Mouse (Mus musculus) lung, embryonic 15.5 days (tissue): ENCODE measurements at regions not wholly inside any gene's neighbourhood (a gene's known extent, or its start where the extent isn't known, plus 50 kb on each side); places are given as distances from the start of the nearest gene placed in this dataset.

Source experiments
- ATAC-seq: fragments of 200-750 bp; cut with Nextera tagmentation; 2 replicates; pipeline ENCODE4 v1.8.0; 2017; ENCODE audit warnings: moderate number of reproducible peaks, borderline replicate concordance; ENCODE audit not compliant: low FRiP score, low TSS enrichment; ENCODE audit errors: extremely low read depth
- H3K27ac ChIP-seq: fragments of 300-500 bp; sonication (generic); 2 replicates; pipeline ENCODE4 v1.5.1; 2015; ENCODE audit warnings: moderate library complexity, mild to moderate bottlenecking, inconsistent platforms
- H3K27me3 ChIP-seq: fragments of 300-500 bp; sonication (generic); 2 replicates; pipeline ENCODE4 v1.6.1; 2015; ENCODE audit warnings: inconsistent platforms
- H3K36me3 ChIP-seq: fragments of 300-500 bp; sonication (generic); 2 replicates; pipeline ENCODE4 v1.6.1; 2015; ENCODE audit warnings: inconsistent platforms
- H3K4me1 ChIP-seq: fragments of 300-500 bp; sonication (generic); 2 replicates; pipeline ENCODE4 v1.6.1; 2015; ENCODE audit warnings: inconsistent platforms
- H3K4me2 ChIP-seq: fragments of 300-500 bp; sonication (generic); 2 replicates; pipeline ENCODE4 v1.6.1; 2015; ENCODE audit warnings: inconsistent platforms, mild to moderate bottlenecking, moderate library complexity
- H3K4me3 ChIP-seq: fragments of 300-500 bp; sonication (generic); 2 replicates; pipeline ENCODE4 v1.5.1; 2015; ENCODE audit warnings: mild to moderate bottlenecking, inconsistent platforms
- H3K9ac ChIP-seq: fragments of 300-500 bp; sonication (generic); 2 replicates; pipeline ENCODE4 v1.6.1; 2015; ENCODE audit warnings: inconsistent platforms
- H3K9me3 ChIP-seq: fragments of 300-500 bp; sonication (generic); 2 replicates; pipeline ENCODE4 v1.6.1; 2016; ENCODE audit warnings: inconsistent platforms
- WGBS: fragments of 180-500 bp; shearing (Covaris S2); methylation state at CpG from one replicate; pipeline ENCODE4 v1.1.7; 2015; 5-methylcytosine and 5-hydroxymethylcytosine counted together

DNA sequence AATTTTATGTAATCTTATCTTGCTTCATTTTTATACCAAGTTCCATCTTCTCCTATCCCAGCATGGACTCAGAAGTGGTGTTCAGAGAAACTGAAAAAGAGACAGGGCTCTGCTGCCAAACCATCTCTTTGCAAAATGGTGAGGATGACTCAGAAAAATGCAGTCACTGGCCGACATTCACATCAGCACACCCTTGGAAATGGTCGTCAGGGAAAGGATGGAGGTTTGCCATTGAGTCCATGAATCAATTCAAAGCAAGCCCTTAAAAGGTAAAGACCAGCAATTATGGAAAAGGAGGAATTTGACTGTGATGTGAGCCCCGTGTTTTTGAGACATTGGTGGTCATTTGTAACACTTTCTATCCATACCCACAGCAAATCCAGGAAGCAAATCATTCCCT, 327.7 kb downstream of the Gsdmc2 start:
- Histone ChIP-seq H3K9ac (no peak overlapping the region), H3K9me3 (no peaks in the 10 kb centered on the region; the same call in 1 of the 2 replicates), H3K4me2 (no peak overlapping the region), H3K27ac (no peak overlapping the region), H3K4me3 (no peak overlapping the region), H3K36me3 (no peaks in the 10 kb centered on the region), H3K4me1 (no peaks in the 10 kb centered on the region), H3K27me3 (no peaks in the 10 kb centered on the region)
- ATAC-seq = no peak
- WGBS = 34% methylated on average over 3 of the region's 3 CpGs

DNA sequence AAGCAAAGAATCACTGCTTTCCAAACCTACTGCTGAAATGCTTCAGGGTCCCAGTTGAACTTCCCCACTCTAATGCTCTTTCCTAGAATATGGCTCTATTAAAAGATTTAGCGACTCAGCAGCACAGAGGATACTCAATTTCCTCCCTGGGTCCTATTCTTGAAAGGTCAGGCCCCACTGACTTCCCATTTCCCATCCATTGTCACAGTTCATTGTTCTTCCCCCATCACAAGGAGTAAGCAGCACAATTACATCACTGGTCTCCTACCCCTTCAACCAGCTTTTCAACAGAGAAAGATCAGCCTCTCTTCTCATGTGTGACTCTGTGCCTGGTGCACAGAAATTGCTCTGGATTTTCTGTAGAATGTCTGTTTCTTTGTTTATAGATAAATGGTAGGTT, 344.5 kb downstream of the Gsdmc2 start:
- Histone ChIP-seq H3K36me3 (no peaks in the 10 kb centered on the region), H3K9me3 (no peaks in the 10 kb centered on the region), H3K9ac (no peak overlapping the region), H3K4me1 (no peaks in the 10 kb centered on the region), H3K27ac (no peak overlapping the region), H3K4me3 (no peak overlapping the region), H3K27me3 (no peaks in the 10 kb centered on the region), H3K4me2 (no peak overlapping the region)
- no peak for ATAC-seq
- 71% methylated on average over 1 of the region's 1 CpGs for WGBS

DNA sequence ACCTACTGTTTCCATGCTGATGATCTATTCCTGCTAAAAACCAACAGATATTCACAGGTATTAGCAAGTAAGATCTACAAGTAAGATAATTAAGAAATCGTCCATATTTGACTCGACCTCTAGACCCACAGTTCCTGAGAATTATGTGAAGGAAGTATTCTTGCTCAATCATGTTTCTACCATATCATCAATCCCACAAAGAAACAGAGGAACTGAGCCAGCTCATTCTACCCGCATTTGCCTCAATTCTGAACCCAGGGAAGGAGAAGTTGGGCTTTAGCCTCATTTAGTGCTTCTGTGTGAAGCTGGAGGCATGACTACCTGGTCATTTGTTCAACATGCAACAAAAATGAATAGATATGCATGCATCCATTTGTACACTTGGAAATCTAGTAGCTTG, 346.5 kb downstream of the Gsdmc2 start:
- no peak for ATAC-seq
- no peak overlapping the region for H3K9ac ChIP-seq
- WGBS = 78% methylated on average over 3 of the region's 3 CpGs
- H3K9me3 ChIP-seq = no peaks in the 10 kb centered on the region
- no peak overlapping the region for H3K4me2 ChIP-seq
- H3K27me3 ChIP-seq = no peaks in the 10 kb centered on the region
- no peaks in the 10 kb centered on the region for H3K4me1 ChIP-seq
- no peak overlapping the region for H3K27ac ChIP-seq
- H3K36me3 ChIP-seq = no peaks in the 10 kb centered on the region
- H3K4me3 ChIP-seq = no peak overlapping the region

DNA sequence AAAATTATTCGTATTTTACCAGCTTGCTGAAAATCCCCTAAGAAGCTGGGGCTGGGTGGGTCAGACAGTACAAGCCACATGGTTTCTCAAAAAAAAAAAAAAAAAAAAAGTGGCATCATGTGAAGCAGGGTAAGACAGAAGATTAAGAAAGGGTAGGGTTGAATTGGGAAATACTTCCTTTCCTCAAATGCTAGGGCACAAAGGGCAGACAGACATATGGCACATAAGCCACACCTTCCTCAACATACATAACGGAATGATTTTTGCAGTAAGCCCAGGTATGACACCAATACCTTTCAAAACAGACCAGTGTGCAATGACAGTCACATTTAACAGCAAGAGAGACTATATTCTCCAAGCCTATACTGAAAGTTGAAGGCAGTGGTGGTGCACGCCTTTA, 347.8 kb downstream of the Gsdmc2 start:
- no peak overlapping the region for H3K4me2 ChIP-seq
- no peak overlapping the region for H3K9ac ChIP-seq
- no peak overlapping the region for H3K27ac ChIP-seq
- no peaks in the 10 kb centered on the region for H3K27me3 ChIP-seq
- no peaks in the 10 kb centered on the region for H3K9me3 ChIP-seq
- no peaks in the 10 kb centered on the region for H3K4me1 ChIP-seq
- no peak for ATAC-seq
- no peaks in the 10 kb centered on the region for H3K36me3 ChIP-seq
- H3K4me3 ChIP-seq = no peak overlapping the region
- 87% methylated on average over 3 of the region's 3 CpGs for WGBS

DNA sequence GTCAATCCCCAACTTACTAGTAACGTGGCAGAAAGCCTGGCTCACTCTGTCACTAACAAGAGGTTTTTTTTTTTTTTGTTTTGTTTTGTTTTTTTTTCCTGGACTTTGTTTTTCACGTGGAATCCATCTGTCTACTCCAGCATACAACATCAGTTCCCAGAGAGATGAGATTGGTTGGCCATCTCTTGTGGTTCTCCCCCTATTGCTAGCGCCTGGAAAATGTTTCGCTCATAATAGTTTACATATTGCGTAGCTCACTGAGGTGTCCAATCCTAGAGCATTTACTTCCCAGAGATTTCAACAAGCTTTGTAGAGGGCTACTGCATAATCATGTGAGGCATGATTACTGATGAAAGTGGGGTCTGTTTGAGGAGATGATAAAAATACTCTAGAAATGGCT, 360.1 kb downstream of the Gsdmc2 start:
- Histone ChIP-seq H3K27ac (peak overlapping the region; percentile 70), H3K9me3 (no peaks in the 10 kb centered on the region), H3K4me2 (no peak overlapping the region), H3K4me3 (no peak overlapping the region), H3K9ac (no peak overlapping the region), H3K36me3 (no peaks in the 10 kb centered on the region), H3K27me3 (no peaks in the 10 kb centered on the region), H3K4me1 (peaks cover 13% of the 10 kb centered on the region)
- WGBS = 47% methylated on average over 5 of the region's 5 CpGs
- no peak for ATAC-seq

DNA sequence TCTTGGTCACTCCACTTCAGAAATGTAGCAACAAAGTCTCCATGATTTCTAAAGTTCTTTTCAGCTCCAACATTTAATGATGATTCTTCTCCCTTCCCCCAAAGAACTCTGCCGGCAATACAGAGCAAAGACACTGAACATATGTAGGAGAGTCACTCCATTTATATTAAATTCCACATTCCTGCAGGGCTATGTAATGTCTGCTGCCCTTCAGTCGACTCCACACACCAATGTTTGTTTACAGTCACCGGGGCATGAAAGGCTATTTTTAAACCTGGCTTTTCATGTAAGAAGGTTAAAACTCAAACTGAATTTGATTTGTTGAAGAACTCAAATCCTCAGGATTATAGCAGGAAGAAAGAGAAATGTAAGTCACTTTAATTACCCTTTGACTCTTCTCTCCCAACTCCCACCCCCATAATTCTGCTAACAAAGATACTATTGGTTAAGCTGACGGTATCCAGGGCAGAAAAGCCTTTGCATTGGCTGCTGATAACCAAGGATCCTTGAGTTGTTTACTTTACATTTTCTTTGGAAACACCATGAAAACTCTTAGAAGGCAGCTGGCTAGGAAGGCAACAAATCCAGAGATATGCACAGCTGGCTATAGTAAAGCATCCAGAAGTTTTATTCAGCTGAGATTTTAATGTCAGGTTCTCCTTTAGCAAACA, 360.6 kb downstream of the Gsdmc2 start:
- peak overlapping the region; percentile 28 for H3K4me2 ChIP-seq
- no peaks in the 10 kb centered on the region for H3K36me3 ChIP-seq
- 5% methylated on average over 4 of the region's 4 CpGs for WGBS
- no peaks in the 10 kb centered on the region for H3K9me3 ChIP-seq
- H3K27ac ChIP-seq = peak overlapping the region; percentile 70
- H3K4me1 ChIP-seq = peaks cover 13% of the 10 kb centered on the region
- H3K4me3 ChIP-seq = no peak overlapping the region
- peak; percentile 89; the same call in 1 of the 2 replicates for ATAC-seq
- H3K9ac ChIP-seq = no peak overlapping the region
- no peaks in the 10 kb centered on the region for H3K27me3 ChIP-seq

DNA sequence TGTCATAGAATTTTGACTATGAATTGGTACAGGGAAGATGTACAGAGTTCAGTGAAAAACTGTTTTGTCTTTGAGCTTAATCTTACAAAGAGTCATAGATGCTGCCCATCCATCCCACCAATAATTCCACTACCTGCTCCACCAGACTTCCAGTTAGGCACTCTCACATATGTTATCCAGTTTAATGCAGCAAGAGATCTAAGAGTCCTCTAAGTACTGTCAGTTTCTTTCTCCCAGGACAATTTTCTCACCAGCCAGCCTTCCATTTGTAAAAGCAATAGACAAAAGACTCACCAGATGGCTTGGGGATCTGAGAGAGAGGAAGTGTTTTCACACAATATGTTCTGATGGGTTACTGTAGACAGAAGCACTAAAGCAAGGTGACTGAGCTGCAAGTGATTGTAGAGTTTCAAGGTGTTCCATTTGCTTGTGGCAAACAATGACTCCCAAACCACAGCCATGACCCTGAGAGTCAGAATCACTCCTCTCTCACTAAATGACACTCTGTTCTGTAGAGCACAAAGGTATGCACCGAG, 365.6 kb downstream of the Gsdmc2 start:
- Histone ChIP-seq H3K4me1 (peaks cover 5% of the 10 kb centered on the region; the same call in 1 of the 2 replicates), H3K27ac (no peak overlapping the region), H3K36me3 (no peaks in the 10 kb centered on the region), H3K9me3 (no peaks in the 10 kb centered on the region), H3K27me3 (no peaks in the 10 kb centered on the region), H3K9ac (no peak overlapping the region), H3K4me2 (no peak overlapping the region), H3K4me3 (no peak overlapping the region)
- 48% methylated on average over 1 of the region's 1 CpGs for WGBS
- no peak for ATAC-seq

DNA sequence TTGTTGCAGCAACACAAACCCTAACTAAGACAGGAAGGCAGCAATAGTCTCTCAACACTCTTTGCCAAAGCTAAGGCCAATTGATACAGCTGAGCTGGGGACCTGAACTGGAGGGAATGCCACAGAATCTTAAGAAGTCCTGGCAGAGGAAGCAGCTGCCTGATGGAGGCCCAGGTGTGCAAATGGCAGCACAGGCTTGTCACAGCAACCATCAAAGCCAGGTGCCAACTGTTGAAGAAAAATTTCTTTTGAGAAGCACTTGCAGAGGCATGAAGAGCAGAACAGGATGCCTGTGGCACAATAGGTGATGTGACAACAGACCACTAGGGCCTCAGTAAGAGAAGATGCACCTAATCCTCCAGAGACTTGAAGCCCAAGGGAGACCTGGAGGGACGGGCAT, 378.1 kb downstream of the Gsdmc2 start:
- Histone ChIP-seq H3K9me3 (no peaks in the 10 kb centered on the region), H3K27ac (no peak overlapping the region), H3K4me1 (no peaks in the 10 kb centered on the region), H3K36me3 (no peaks in the 10 kb centered on the region), H3K27me3 (no peaks in the 10 kb centered on the region), H3K4me2 (no peak overlapping the region), H3K4me3 (no peak overlapping the region), H3K9ac (no peak overlapping the region)
- no peak for ATAC-seq
- 58% methylated on average over 1 of the region's 1 CpGs for WGBS

DNA sequence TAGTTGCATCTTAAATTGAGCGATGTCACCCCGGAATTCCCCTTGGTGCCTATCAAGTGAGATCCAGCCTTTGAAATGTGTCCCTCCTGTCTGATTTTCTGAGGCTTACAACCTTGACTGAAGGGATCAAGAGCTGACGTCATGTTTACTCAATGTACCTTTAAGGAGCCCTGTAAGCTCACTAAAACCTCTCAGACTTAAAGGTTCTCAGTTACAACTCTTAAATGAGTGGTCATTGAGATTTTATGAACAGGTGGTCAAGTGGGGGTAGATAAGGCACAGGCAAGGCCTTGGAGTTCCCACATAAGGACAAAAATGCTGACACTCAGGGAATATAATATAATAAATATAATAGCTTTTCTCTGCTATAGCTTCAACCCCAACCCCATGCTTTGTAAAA, 392.4 kb downstream of the Gsdmc2 start:
- no peak overlapping the region; the same call in 1 of the 2 replicates for H3K4me2 ChIP-seq
- WGBS = 53% methylated on average over 3 of the region's 3 CpGs
- H3K27me3 ChIP-seq = no peaks in the 10 kb centered on the region; the same call in 1 of the 2 replicates
- H3K4me3 ChIP-seq = no peak overlapping the region
- H3K9me3 ChIP-seq = no peaks in the 10 kb centered on the region
- no peak; the same call in 1 of the 2 replicates for ATAC-seq
- H3K36me3 ChIP-seq = no peaks in the 10 kb centered on the region
- H3K27ac ChIP-seq = no peak overlapping the region
- H3K4me1 ChIP-seq = no peaks in the 10 kb centered on the region
- no peak overlapping the region for H3K9ac ChIP-seq

DNA sequence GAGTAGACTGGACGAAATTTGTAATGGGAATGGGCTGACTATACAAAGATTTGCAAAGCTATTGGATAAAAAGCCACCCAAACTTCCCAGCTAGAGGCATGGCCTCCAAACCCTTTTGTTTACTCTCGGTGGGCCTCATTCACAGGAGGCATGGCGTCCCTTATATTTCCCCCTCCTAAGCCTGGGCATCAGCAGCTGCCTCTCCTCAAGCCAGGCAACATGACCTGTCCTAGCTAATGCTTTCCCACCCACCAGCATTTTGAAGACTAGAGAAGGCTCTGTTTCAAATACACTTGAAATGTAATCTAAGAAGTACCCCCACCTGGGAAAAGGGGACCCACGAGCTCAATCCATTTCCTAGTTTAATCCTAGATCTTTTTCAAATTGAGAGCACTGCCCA, 398.7 kb downstream of the Gsdmc2 start:
- H3K4me2 ChIP-seq = no peak overlapping the region
- no peak overlapping the region for H3K4me3 ChIP-seq
- ATAC-seq = no peak
- no peaks in the 10 kb centered on the region for H3K36me3 ChIP-seq
- 70% methylated on average over 4 of the region's 4 CpGs for WGBS
- H3K27me3 ChIP-seq = no peaks in the 10 kb centered on the region
- H3K9ac ChIP-seq = no peak overlapping the region
- no peaks in the 10 kb centered on the region for H3K9me3 ChIP-seq
- no peaks in the 10 kb centered on the region for H3K4me1 ChIP-seq
- no peak overlapping the region for H3K27ac ChIP-seq

DNA sequence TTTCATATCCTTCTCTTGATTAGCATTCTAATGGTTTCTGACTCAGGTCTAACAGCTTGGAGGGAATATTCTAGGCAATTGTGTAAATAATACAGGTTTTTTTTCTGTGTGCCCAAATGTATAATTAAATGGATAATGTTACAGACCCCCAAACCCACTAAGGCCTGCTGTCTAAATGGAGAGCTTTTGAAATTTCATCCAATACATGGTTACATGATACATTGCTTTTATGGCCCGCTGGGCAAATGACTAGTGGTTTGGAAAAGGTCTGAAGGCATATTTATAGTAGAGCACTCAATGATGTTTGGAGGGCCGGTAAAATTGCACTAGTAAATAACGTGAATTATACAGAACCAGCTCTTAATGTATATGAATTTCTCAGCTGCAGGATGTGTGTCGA, 400.0 kb downstream of the Gsdmc2 start:
- no peak overlapping the region for H3K4me2 ChIP-seq
- no peak overlapping the region for H3K9ac ChIP-seq
- no peaks in the 10 kb centered on the region for H3K9me3 ChIP-seq
- H3K4me3 ChIP-seq = no peak overlapping the region
- WGBS = 64% methylated on average over 4 of the region's 4 CpGs
- no peak overlapping the region for H3K27ac ChIP-seq
- H3K4me1 ChIP-seq = no peaks in the 10 kb centered on the region
- ATAC-seq = no peak
- no peaks in the 10 kb centered on the region for H3K36me3 ChIP-seq
- H3K27me3 ChIP-seq = no peaks in the 10 kb centered on the region

DNA sequence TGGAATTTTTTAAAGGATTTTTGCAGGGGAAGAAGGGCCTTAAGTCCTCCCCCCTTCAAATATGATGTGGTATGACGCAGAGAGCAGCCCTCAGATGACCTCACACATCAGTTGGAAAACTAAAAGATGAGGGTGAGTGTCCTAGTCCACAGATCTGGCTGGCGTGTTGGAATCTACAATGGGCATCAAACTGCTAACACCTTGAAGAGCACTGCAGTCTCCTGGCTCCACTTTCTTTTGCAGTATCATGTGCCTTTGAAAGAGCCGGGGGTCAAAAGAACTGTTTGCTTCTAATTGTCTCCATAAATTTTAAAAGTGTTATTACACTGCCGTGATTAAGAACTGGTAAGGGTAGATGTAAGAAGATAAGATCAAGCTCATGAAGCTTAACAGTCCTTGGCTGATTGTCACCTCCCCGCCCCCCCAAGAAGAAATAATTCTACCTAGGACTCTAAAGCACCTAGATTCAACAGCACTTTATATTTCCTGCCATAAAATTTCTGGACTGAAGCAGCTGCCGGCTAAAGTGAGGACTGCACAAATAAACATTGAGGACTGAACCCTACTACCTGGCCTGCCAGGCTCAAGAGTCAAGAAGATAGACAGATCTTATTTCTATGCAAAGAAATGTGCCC, 402.7 kb downstream of the Gsdmc2 start:
- Histone ChIP-seq H3K36me3 (no peaks in the 10 kb centered on the region), H3K4me2 (no peak overlapping the region), H3K9ac (no peak overlapping the region), H3K27me3 (no peaks in the 10 kb centered on the region), H3K4me3 (no peak overlapping the region), H3K9me3 (no peaks in the 10 kb centered on the region), H3K27ac (no peak overlapping the region), H3K4me1 (no peaks in the 10 kb centered on the region)
- ATAC-seq = no peak
- 63% methylated on average over 6 of the region's 6 CpGs for WGBS
